Mouse (Mus musculus): ENCODE measurements at regions not wholly inside any gene's neighbourhood (a gene's known extent, or its start where the extent isn't known, plus 50 kb on each side); places are given as distances from the start of the nearest gene placed in this dataset.

GRCm38 (mm10) chr6:43775525-43775924 lies 109.4 kb upstream of the Tpk1 start:
- WGBS, result 85% methylated on average over 2 of the region's 2 CpGs
- Histone ChIP-seq H3K4me1 (0 out of 2 replicates have a peak, but pooled peaks cover 2% of the 10 kb centered on the region), H3K36me3 (no peaks in the 10 kb centered on the region), H3K27me3 (no peaks in the 10 kb centered on the region), H3K4me3 (no peak overlapping the region), H3K4me2 (replicated peaks) (no peak overlapping the region), H3K9me3 (no peaks in the 10 kb centered on the region), H3K27ac (replicated peaks) (no peak overlapping the region), H3K9ac (replicated peaks) (no peak overlapping the region)
- ATAC-seq (replicated peaks), result no peak

DNA sequence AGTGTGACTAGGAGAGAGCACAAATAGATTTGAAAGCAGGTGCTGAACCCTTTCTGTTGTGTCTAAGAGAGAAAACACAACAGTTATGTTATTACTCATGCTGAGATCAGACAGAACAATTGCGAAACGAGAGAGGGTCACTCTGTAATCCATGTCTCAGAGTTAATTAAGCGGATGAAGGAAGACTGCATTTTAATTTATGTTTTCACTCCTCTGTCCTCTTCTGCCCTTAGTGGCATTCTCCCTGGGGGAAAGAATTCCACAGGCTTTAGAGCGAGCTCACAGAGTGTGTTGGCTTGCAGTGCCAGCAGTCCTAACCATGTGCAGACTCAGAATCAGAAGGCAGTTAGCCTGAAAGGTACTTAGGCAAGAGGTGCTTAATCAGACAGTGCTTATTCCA lies 108.4 kb upstream of the Tpk1 start:
- Histone ChIP-seq H3K9ac (replicated peaks) (no peak overlapping the region), H3K4me3 (no peak overlapping the region)
- peak; percentile 57 for ATAC-seq (replicated peaks)

DNA sequence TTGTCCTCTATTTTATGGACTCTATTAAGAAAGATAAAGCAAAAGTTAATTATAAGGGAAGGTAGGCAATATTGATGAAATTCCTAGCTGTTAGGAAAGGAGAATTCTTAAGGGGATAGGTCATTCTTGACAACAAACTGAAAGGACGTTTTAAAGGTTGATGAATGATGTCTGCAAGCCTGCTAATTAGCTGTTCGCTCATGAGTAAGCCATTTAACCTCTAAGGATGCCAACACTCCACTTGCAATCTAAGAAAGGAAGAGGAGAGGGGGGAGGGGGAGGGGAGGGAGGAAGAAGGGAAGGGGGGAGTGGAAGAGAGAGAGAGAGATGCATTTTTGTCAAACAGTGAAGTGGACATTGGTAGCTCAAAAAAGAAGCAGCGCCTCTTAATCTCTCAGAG lies 107.5 kb upstream of the Tpk1 start:
- no peaks in the 10 kb centered on the region for H3K27me3 ChIP-seq
- H3K4me1 ChIP-seq, result 0 out of 2 replicates have a peak, but pooled peaks cover 2% of the 10 kb centered on the region
- H3K4me3 ChIP-seq, result no peak overlapping the region
- H3K4me2 ChIP-seq (replicated peaks), result no peak overlapping the region
- no peaks in the 10 kb centered on the region for H3K36me3 ChIP-seq
- H3K9me3 ChIP-seq, result no peaks in the 10 kb centered on the region
- H3K9ac ChIP-seq (replicated peaks), result no peak overlapping the region
- no peak for ATAC-seq (replicated peaks)
- no peak overlapping the region for H3K27ac ChIP-seq (replicated peaks)
- 16% methylated on average over 3 of the region's 3 CpGs for WGBS

More for the DNA sequence above, 108.4 kb upstream of the Tpk1 start:
- 8% methylated on average over 4 of the region's 4 CpGs for WGBS
- H3K27me3 ChIP-seq, result no peaks in the 10 kb centered on the region
- H3K36me3 ChIP-seq, result no peaks in the 10 kb centered on the region
- H3K27ac ChIP-seq (replicated peaks), result no peak overlapping the region
- H3K4me1 ChIP-seq, result 0 out of 2 replicates have a peak, but pooled peaks cover 2% of the 10 kb centered on the region
- H3K9me3 ChIP-seq, result no peaks in the 10 kb centered on the region
- no peak overlapping the region for H3K4me2 ChIP-seq (replicated peaks)

DNA sequence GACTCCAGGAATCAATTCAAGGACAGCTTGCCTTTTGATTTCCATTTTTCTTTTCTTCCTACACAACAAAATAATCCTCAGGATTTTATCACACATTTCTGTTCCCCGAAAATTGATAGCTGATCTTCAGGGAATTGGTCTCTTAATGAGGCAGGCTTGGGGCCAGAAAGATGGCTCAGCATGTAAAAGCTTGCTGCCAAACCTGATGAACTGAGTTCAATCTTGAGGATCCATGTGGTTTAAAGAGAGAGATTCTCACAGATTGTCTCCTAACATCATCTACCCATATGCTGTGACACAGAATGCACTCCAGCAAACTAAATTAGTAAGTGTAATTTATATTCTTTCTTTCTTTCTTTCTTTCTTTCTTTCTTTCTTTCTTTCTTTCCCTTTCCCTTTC lies 99.9 kb upstream of the Tpk1 start:
- H3K4me1 ChIP-seq, result no peaks in the 10 kb centered on the region
- H3K4me3 ChIP-seq, result no peak overlapping the region
- H3K9ac ChIP-seq (replicated peaks), result no peak overlapping the region
- no peak overlapping the region for H3K27ac ChIP-seq (replicated peaks)
- 77% methylated on average over 1 of the region's 1 CpGs for WGBS
- no peaks in the 10 kb centered on the region for H3K36me3 ChIP-seq
- H3K27me3 ChIP-seq, result no peaks in the 10 kb centered on the region
- H3K9me3 ChIP-seq, result no peaks in the 10 kb centered on the region
- no peak for ATAC-seq (replicated peaks)
- no peak overlapping the region for H3K4me2 ChIP-seq (replicated peaks)
